Mouse (Mus musculus) heart, adult 2 months (tissue): Measurements from ENCODE around the gene Unc13a.
"Not testable (repeated sequence)": the region's sequence is repeated elsewhere in the genome, so short reads cannot be mapped to it uniquely, and the experiment has no call there.

ENCODE experiments used
- CTCF ChIP-seq: fragments of 200-600 bp; IDR thresholded peaks from 2 replicates; pipeline ENCODE4 v1.8.1; 2022; ENCODE audit warnings: antibody characterized with exemption, mild to moderate bottlenecking, moderate library complexity
- EP300 ChIP-seq: fragments of 200-500 bp; IDR thresholded peaks from 2 replicates; pipeline ENCODE4 v1.6.1; 2011; ENCODE audit warnings: low read depth, low read length, control low read depth; ENCODE audit not compliant: insufficient read depth
- POLR2A ChIP-seq: fragments of 200-500 bp; IDR thresholded peaks from 2 replicates; pipeline ENCODE4 v1.6.1; 2011; ENCODE audit warnings: mild to moderate bottlenecking, low read depth, low read length, control low read depth; ENCODE audit not compliant: insufficient read depth

DNA sequence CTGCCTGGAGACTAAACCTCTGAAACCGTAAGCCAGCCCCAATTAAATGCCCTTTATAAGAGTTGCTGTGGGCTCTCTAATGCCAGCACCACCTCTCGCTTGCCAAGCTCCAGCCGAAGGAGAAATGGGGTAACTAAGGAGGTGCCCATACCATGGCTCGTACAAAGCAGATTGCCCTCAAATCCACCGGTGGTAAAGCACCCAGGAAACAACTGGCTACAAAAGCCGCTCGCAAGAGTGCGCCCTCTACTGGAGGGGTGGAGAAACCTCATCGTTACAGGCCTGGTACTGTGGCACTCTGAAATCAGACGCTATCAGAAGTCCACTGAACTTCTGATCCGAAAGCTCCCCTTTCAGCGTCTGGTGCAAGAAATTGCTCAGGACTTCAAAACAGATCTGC lies 23.9 kb upstream of the Unc13a start:
- TF ChIP-seq CTCF, result peak; percentile 57
- not testable (repeated sequence) for TF ChIP-seq POLR2A, EP300
